Mouse (Mus musculus) spleen, adult 2 months (tissue): ENCODE measurements around the gene Smyd2. TPM values are rescaled to one million over a fixed set of nuclear protein-coding genes. Genes with fewer than 3 reads are reported as not detected.

Source experiments
- DNase-seq, 2 experiments: peaks; one replicate each; pipeline versions ENCODE4 v3.0.0 to v3.0.0-alpha.2; 2012 to 2021; ENCODE audit warnings: low spot score in 2 of 2, low read depth in 1 of 2
- H3K27ac ChIP-seq: fragments of 200-500 bp; 2 replicates; pipeline ENCODE4 v1.5.1; 2012; ENCODE audit warnings: low read length, inconsistent platforms; ENCODE audit not compliant: insufficient read depth
- H3K27me3 ChIP-seq: fragments of 200-500 bp; 2 replicates; pipeline ENCODE4 v1.6.1; 2012; ENCODE audit warnings: mild to moderate bottlenecking, moderate library complexity, low read length, inconsistent platforms; ENCODE audit not compliant: control insufficient read depth, insufficient read depth
- H3K36me3 ChIP-seq: fragments of 200-500 bp; 2 replicates; pipeline ENCODE4 v1.6.1; 2012; ENCODE audit warnings: mild to moderate bottlenecking, low read length, inconsistent platforms; ENCODE audit not compliant: control insufficient read depth, insufficient read depth
- H3K4me1 ChIP-seq: fragments of 200-500 bp; 2 replicates; pipeline ENCODE4 v1.6.1; 2011; ENCODE audit warnings: inconsistent platforms; ENCODE audit not compliant: control insufficient read depth, insufficient read depth, insufficient read length
- H3K4me3 ChIP-seq: fragments of 200-500 bp; 2 replicates; pipeline ENCODE4 v1.5.1; 2011; ENCODE audit warnings: mild to moderate bottlenecking, inconsistent platforms; ENCODE audit not compliant: insufficient read depth, insufficient read length; ENCODE audit errors: extremely low read depth
- CTCF ChIP-seq: fragments of 200-500 bp; IDR thresholded peaks from 2 replicates; pipeline ENCODE4 v1.5.1; 2011; ENCODE audit warnings: mild to moderate bottlenecking, inconsistent platforms; ENCODE audit not compliant: insufficient read depth, insufficient read length, insufficient replicate concordance; ENCODE audit errors: extremely low read depth
- POLR2A ChIP-seq: fragments of 200-500 bp; IDR thresholded peaks from 2 replicates; pipeline ENCODE4 v1.6.1; 2011; ENCODE audit warnings: low read depth, low read length, inconsistent platforms
- WGBS: fragments of 180-500 bp; shearing (Covaris S2); methylation state at CpG from one replicate; pipeline ENCODE4 v1.1.7; 2018; 5-methylcytosine and 5-hydroxymethylcytosine counted together
- polyA plus RNA-seq: library from polyadenylated mRNA; depleted of rRNA; stranded (reverse); fragments of >200 nt; gene quantifications from 2 replicates; pipeline ENCODE4 v1.2.3, GENCODE M21; 2012

The Smyd2 gene
- polyA plus RNA-seq, 1 experiment: 14.6 TPM

GRCm38 (mm10) chr1:189946126-189946525, 24.0 kb upstream of the Smyd2 start:
- Histone ChIP-seq H3K27me3 (no peaks in the 10 kb centered on the region), H3K36me3 (no peaks in the 10 kb centered on the region), H3K4me1 (no peaks in the 10 kb centered on the region), H3K4me3 (no peak overlapping the region), H3K27ac (no peak overlapping the region)
- TF ChIP-seq CTCF (no peak), POLR2A (no peak)
- no peak for DNase-seq
- WGBS: 69% methylated on average over 8 of the region's 8 CpGs

GRCm38 (mm10) chr1:189941786-189942185, 19.6 kb upstream of the Smyd2 start:
- Histone ChIP-seq H3K4me1 (no peaks in the 10 kb centered on the region), H3K27me3 (no peaks in the 10 kb centered on the region), H3K4me3 (no peak overlapping the region), H3K36me3 (no peaks in the 10 kb centered on the region), H3K27ac (no peak overlapping the region)
- 85% methylated on average over 5 of the region's 5 CpGs for WGBS
- TF ChIP-seq POLR2A (no peak), CTCF (no peak)
- DNase-seq: no peak

- 21% methylated on average over 10 of the region's 10 CpGs for WGBS
- H3K4me3 ChIP-seq: no peak overlapping the region
- no peak for DNase-seq
- TF ChIP-seq CTCF (no peak), POLR2A (no peak)
- no peak overlapping the region for H3K27ac ChIP-seq
- H3K4me1 ChIP-seq: no peaks in the 10 kb centered on the region
- H3K36me3 ChIP-seq: no peaks in the 10 kb centered on the region
- no peaks in the 10 kb centered on the region for H3K27me3 ChIP-seq
These were observed 14.4 kb upstream of the Smyd2 start for GRCm38 (mm10) chr1:189936436-189937105.

- DNase-seq: no peak
- H3K27me3 ChIP-seq: no peaks in the 10 kb centered on the region
- TF ChIP-seq CTCF (no peak), POLR2A (no peak)
- WGBS: 36% methylated on average over 9 of the region's 9 CpGs
- no peak overlapping the region for H3K4me3 ChIP-seq
- no peaks in the 10 kb centered on the region for H3K36me3 ChIP-seq
- no peak overlapping the region for H3K27ac ChIP-seq
- no peaks in the 10 kb centered on the region for H3K4me1 ChIP-seq
These were observed 11.5 kb upstream of the Smyd2 start for GRCm38 (mm10) chr1:189933480-189934202.

- no peaks in the 10 kb centered on the region for H3K4me1 ChIP-seq
- H3K36me3 ChIP-seq: no peaks in the 10 kb centered on the region
- WGBS: 91% methylated on average over 7 of the region's 7 CpGs
These were observed 10.8 kb upstream of the Smyd2 start for GRCm38 (mm10) chr1:189932976-189933375.

DNA sequence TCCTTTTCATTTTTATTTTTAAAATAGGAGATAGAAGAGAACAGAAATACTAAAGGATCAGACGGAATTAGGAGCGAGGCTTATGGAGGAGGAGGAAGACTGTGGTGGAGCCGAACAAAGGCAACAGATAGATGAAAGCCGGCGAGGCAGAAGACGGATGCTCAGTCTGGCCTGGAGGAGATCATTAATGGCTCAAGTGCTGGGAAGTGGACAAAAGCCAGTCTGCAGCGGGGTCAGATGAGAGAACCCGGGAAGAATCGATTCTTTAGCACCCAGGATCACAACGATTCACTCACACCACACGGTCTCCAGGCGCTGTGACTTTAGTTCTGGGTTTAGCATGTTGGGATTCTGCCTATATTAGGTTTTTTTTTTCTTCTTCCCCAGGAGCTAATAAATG, 10.0 kb upstream of the Smyd2 start:
- 96% methylated on average over 12 of the region's 12 CpGs for WGBS
- no peaks in the 10 kb centered on the region for H3K4me1 ChIP-seq
- H3K36me3 ChIP-seq: no peaks in the 10 kb centered on the region
- DNase-seq: no peak
- TF ChIP-seq POLR2A (no peak), CTCF (no peak)
- H3K4me3 ChIP-seq: no peak overlapping the region
- no peaks in the 10 kb centered on the region for H3K27me3 ChIP-seq
- no peak overlapping the region for H3K27ac ChIP-seq

More at GRCm38 (mm10) chr1:189932976-189933375, 10.8 kb upstream of the Smyd2 start:
- no peak overlapping the region for H3K4me3 ChIP-seq
- no peak for TF ChIP-seq CTCF
- no peak for TF ChIP-seq POLR2A
- no peak for DNase-seq
- no peak overlapping the region for H3K27ac ChIP-seq
- no peaks in the 10 kb centered on the region for H3K27me3 ChIP-seq

GRCm38 (mm10) chr1:189929896-189930295, 7.7 kb upstream of the Smyd2 start:
- no peaks in the 10 kb centered on the region for H3K36me3 ChIP-seq
- no peaks in the 10 kb centered on the region for H3K4me1 ChIP-seq
- H3K27ac ChIP-seq: no peak overlapping the region
- TF ChIP-seq POLR2A (no peak), CTCF (no peak)
- 81% methylated on average over 4 of the region's 4 CpGs for WGBS
- no peaks in the 10 kb centered on the region for H3K27me3 ChIP-seq
- H3K4me3 ChIP-seq: no peak overlapping the region
- no peak for DNase-seq
